Mouse (Mus musculus): ENCODE results near the gene Pigz.

DNA sequence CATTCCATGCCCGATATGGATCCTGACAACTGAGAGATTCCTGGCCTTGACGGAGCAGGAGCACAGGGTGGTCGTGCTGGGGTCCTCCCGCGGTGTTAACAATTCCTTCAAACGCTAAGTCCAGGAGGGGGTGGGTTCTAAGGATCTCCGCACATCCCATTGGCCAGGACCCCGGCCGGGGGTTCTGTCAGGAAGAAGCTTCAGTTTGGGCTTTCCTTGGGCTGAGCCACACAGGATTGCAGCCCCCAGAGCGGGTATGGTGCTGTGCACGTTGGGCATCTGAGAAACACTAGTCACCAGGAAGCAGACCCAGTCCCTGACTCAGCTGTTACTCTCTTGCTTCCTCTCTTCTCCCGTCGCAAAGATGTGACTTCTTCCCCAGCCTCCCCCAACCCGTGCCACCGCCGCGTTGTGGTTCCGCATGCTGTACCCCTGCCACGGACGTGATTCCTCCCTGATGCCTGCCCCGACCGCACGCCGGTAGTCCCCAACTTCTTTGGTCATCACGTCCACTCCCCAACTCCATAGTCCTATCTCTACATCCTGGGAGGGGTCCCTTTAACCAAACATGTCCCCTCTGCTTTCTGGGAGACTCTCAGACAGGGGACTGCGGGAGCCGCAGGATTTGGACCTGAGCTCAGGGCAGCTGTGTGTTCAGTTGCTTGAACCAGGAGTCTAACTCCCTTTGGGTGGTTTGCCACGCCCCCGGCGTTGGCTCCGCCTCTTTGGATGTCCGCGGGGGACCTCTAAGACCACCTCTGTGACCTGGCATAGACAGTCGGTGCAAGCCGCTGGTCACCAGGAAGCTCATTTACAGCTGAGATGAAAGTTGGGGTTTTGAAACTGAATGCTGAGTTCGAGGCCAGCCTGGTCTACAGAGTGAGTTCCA lies 1.7 kb downstream of the Pigz start:
- TF ChIP-seq CTCF (conservative IDR thresholded peaks at IDR 0.05 in 1 of 2, IDR thresholded peaks at IDR 0.05 in 1 of 2; ENCODE audit: low read depth in 2 of 2, low read length in 2 of 2) (no peak), USF1 (IDR thresholded peaks at IDR 0.05; ENCODE audit: low read depth, low read length) (no peak), E2F4 (IDR thresholded peaks at IDR 0.05; ENCODE audit: insufficient replicate concordance, low read depth, low read length) (no peak), USF2 (conservative IDR thresholded peaks at IDR 0.05; ENCODE audit: low read depth, low read length) (no peak), POLR2AphosphoS2 (IDR thresholded peaks at IDR 0.05; ENCODE audit: low read depth, low read length) (no peak), HCFC1 (IDR thresholded peaks at IDR 0.05; ENCODE audit: low read depth, low read length) (no peak), POLR2A (IDR thresholded peaks at IDR 0.05; ENCODE audit: low read depth, low read length) (no peak), KAT2A (IDR thresholded peaks at IDR 0.05; ENCODE audit: insufficient replicate concordance, low read length) (no peak), NELFE (IDR thresholded peaks at IDR 0.05; ENCODE audit: low read depth, low read length) (no peak)
